Mouse (Mus musculus) Patski (cell line): ENCODE data around the gene Itm2c. TPM values are rescaled to one million over a fixed set of nuclear protein-coding genes. Genes with fewer than 3 reads are reported as not detected.

Experiments used
- ATAC-seq: fragments of 100-300 bp; one replicate; pipeline ENCODE4 v1.8.0; 2021
- CTCF ChIA-PET: fragments of 350-600 bp; sonication (Branson Sonifier 250); formaldehyde crosslinking; loops from one replicate; lab custom pipeline; 2022; ENCODE audit warnings: inconsistent platforms; lab: Charles Lee
- POLR2A ChIA-PET: fragments of 350-600 bp; sonication (Branson Sonifier 250); formaldehyde crosslinking; loops from one replicate; lab custom pipeline; 2022; ENCODE audit warnings: antibody characterized with exemption, inconsistent platforms; lab: Charles Lee
- DNase-seq: peaks from one replicate; pipeline ENCODE4 v3.0.0-alpha.2; 2011; ENCODE audit warnings: low read depth, low spot score
- H3K27me3 ChIP-seq: fragments of 371-371 bp; one replicate; pipeline ENCODE4 v1.5.1; 2021
- CTCF ChIP-seq: fragments of 100-300 bp; IDR thresholded peaks from one replicate; pipeline ENCODE4 v1.5.1; 2021
- in situ Hi-C: fragments of 300-500 bp; cut with MboI; formaldehyde crosslinking; loops from 3 replicates; pipeline ENCODE4 v1.11.1; 2018; ENCODE audit warnings: low pct_unique_long_range_greater_than_20kb, mixed read lengths
- polyA plus RNA-seq: library from polyadenylated mRNA; unstranded; gene quantifications from one replicate; pipeline ENCODE4 v1.2.3, GENCODE M21; 2021

Gene Itm2c
- 229 TPM for polyA plus RNA-seq

DNA sequence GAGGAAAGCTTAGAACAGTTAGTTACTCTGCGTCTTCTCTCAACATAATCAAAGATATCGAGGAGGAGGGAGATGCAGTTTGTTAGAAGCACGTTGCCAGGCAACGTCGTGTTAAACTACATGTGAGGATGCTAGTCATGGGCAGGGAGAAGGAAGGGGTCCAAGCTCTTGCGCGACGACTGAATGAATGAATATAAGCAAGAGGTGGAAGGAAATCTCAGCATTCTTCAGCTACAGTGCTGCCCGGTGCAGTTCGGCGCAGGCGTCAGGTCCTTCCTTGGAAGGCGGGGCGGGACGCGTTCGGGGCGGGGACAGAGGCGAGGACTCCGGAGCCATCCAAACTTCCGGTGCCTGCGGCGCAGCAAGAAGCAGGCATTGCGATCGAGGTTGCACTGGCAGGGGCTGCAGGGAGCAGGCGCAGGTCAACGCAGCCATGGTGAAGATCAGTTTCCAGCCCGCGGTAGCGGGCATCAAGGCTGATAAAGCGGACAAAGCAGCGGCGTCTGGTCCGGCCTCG is at the start of gene Itm2c:
Gene Itm2c (plus strand): TSS at position 51 of the 517 bp plus-strand sequence.
- ATAC-seq (peak; percentile 98), DNase-seq (peak; percentile 39)
- peaks cover 5% of the 10 kb centered on the region for H3K27me3 ChIP-seq
- TF ChIP-seq CTCF = no peak
- POLR2A ChIA-PET = no interaction called here
- in situ Hi-C loops = no loop called here
- CTCF ChIA-PET = no interaction called here

DNA sequence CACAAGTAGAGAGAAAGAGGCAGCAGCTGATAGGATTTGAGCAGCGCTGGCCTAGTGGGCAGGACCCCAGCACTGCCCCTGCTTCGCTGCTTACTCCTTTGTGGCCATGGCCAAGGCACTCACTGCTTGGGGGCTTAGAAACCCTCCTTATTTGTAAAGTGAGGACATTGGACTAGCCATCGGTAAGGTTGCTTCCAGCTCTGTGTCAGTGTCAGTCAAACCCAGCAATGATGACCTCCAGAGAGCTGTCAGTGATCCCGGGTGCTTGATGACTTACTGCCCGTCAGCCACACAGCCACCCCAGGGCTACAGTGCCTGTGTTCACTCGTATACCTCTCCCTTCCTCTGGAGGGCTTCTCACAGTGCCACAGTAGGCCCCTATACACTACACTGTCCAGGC is 49.1 kb upstream of the Itm2c start:
- TF ChIP-seq CTCF = no peak
- no peak for ATAC-seq
- CTCF ChIA-PET = no interaction called here
- no peak for DNase-seq
- in situ Hi-C loops = loop anchor here (5.0 kb wide), 1 partner anchor 108 kb away; no protein-coding TSS in a partner anchor
- POLR2A ChIA-PET = interaction anchor here (0.7 kb wide), 1 partner anchor 42 kb away, joined by 3 read pairs; no protein-coding TSS in a partner anchor
- no peaks in the 10 kb centered on the region for H3K27me3 ChIP-seq

DNA sequence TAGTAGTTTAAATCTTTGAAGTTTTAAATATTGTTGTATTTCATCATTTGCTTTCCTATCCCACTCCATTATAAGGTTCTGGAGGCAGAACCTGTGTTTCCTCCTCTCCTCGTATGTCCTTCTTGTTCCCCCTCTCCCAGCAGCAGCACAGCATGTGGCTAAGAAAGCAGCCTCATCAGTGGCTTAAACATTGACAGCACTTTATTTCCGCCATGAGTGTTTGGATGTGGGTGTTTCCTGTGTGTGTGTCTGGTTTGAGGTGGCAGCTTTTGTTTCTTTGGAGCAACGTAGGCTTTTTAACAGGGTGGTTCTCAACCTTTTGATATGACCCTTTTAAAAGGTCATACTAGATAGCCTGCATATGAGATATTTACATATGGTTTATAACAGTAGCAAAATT is 48.6 kb upstream of the Itm2c start:
- no peak for ATAC-seq
- in situ Hi-C loops = no loop called here
- no peak for DNase-seq
- TF ChIP-seq CTCF = no peak
- no peaks in the 10 kb centered on the region for H3K27me3 ChIP-seq
- POLR2A ChIA-PET = interaction anchor here (0.7 kb wide), 1 partner anchor 43 kb away, joined by 3 read pairs; no protein-coding TSS in a partner anchor
- CTCF ChIA-PET = interaction anchor here (1.6 kb wide), 1 partner anchor 8 kb away, joined by 4 read pairs; no protein-coding TSS in a partner anchor

DNA sequence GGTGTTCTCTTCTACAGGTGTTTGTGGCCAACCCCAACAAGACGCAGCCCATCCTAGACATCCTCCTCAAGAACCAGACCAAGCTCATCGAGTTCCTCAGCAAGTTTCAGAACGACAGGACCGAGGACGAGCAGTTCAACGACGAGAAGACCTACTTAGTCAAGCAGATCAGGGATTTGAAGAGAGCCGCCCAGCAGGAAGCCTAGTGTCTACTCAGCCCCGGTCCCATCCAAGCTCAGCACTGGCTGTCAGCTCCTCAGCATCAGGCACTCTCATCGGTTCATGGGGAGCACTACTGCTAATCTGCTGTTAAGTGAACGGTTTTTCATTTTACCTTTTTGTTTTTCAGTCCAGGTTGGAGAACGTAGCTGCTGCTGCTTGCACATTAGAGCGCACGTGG is 45.1 kb upstream of the Itm2c start:
- POLR2A ChIA-PET = no interaction called here

DNA sequence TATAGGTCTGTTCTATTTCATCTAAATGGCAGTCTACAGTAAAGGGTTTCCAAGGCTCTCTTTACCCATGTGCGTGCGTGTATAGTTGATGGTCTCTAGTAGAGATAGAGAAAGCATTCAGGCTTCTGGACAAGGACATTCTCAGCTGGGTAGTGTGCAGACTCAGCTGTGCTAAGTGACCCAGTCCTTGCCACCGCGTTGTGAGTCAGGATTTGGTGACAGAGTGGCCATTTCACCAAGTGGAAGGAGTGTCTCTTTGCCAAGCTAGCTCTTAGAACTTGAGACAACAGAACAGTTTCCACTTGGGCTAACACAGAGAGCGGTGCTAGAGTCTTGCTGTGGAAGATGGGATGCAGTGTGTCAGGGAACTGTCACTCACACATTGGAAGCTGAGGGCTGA is 43.2 kb upstream of the Itm2c start:
- DNase-seq (no peak), ATAC-seq (no peak)
- no peak for TF ChIP-seq CTCF
- H3K27me3 ChIP-seq = no peaks in the 10 kb centered on the region
- POLR2A ChIA-PET = no interaction called here
- in situ Hi-C loops = loop anchor here (5.0 to 10.0 kb wide), 3 partner anchors 84 to 1884 kb away; no protein-coding TSS in a partner anchor
- CTCF ChIA-PET = interaction anchor here (0.9 kb wide), 1 partner anchor 9 kb away, joined by 3 read pairs; no protein-coding TSS in a partner anchor

More for the DNA sequence above, 45.1 kb upstream of the Itm2c start:
- DNase-seq (no peak), ATAC-seq (no peak)
- TF ChIP-seq CTCF = no peak
- H3K27me3 ChIP-seq = no peaks in the 10 kb centered on the region
- in situ Hi-C loops = no loop called here
- CTCF ChIA-PET = interaction anchor here (1.5 kb wide), 2 partner anchors 55 to 158 kb away, joined by 6 to 7 read pairs; partner anchors contain the start of gene Cab39

DNA sequence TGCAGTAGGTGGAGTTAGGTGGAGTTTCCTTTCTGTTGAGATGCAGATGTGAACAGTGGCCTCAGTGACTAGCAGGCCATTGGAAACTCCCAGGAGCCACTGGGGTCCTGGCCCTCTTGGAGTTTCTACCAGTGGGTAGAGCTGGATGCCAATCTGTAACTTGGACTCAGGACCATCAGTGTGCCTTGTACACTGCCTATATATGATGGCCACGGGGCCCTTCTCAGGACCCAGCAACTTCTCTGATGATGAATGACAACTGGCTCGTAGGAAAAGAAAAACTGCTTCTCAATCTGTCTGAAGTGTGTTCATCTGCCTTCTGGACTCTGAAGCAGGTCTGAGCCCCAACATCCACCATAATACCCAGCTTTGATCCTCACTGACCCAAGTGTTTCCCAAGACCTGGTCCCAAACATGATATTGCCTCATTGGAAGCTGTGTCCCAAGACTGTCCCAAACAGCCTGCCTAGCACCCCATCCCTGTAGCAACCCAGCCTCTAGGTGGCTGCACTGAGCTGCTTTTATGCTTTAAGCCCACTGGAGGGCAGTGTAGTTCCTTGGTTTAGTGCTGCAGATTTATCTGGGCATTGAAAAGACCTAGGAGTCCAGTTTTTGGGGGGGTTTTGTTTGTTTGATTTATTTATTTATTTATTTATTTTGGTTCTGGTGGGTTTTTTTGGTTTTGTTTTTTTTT is 40.9 kb upstream of the Itm2c start:
- ATAC-seq (peak; percentile 91), DNase-seq (peak; percentile 24)
- H3K27me3 ChIP-seq = no peaks in the 10 kb centered on the region
- in situ Hi-C loops = loop anchor here (5.0 to 10.0 kb wide), 3 partner anchors 82 to 1882 kb away; no protein-coding TSS in a partner anchor
- TF ChIP-seq CTCF = peak; percentile 99
- CTCF ChIA-PET = interaction anchor here (0.6 to 1.9 kb wide), 21 partner anchors 11 to 168 kb away, joined by 3 to 13 read pairs (median 4); partner anchors contain the start of gene Cab39
- POLR2A ChIA-PET = interaction anchor here (0.7 kb wide), 1 partner anchor 154 kb away, joined by 5 read pairs; no protein-coding TSS in a partner anchor

DNA sequence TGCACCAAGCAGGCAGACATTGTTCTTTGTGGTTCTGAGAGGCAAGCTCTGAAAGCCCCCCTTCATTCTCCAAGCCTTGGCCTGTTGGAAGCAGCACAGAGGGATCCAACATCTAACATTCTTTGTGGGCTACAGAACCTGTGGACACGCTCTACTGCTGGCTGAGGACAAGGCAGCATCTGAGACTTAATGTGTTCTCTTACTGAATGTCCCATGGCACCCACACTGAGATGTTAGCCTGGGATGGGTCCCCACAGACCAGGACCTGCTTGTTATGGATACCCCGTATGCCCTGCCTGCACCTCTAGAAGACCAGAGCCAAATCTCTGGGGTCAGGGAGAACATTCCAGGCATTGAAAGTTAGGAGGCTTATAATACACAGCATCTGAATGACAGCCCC is 40.2 kb upstream of the Itm2c start:
- ATAC-seq = no peak
- no peak for DNase-seq
- in situ Hi-C loops = loop anchor here (5.0 to 10.0 kb wide), 3 partner anchors 81 to 1881 kb away; no protein-coding TSS in a partner anchor
- ChIA-PET CTCF (interaction anchor here (0.9 to 1.9 kb wide), 15 partner anchors 12 to 155 kb away, joined by 3 to 13 read pairs (median 3); partner anchors contain the start of gene Cab39), POLR2A (no interaction called here)
- H3K27me3 ChIP-seq = no peaks in the 10 kb centered on the region
- TF ChIP-seq CTCF = no peak

DNA sequence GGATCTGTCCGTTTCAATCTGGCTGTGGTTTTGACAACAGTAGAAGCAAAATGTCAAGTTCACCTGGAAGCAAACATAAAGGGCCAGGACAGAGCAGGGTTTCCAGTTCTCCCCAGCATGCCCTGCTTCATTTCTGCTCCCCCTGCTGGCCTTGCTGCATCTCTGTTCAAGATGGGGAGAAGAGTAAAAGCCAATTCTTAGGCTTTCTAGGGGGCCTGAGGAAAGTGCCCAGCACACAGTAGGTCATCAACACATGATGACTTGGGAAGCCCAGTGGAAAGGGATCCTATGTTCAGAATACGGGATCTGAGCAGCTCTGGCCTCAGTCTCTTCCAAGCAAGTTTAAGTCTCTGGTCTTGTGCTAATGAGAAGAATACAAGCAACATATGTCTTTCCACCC is 39.6 kb upstream of the Itm2c start:
- CTCF ChIA-PET = no interaction called here
- DNase-seq (no peak), ATAC-seq (no peak)
- no peaks in the 10 kb centered on the region for H3K27me3 ChIP-seq
- in situ Hi-C loops = loop anchor here (5.0 to 10.0 kb wide), 3 partner anchors 80 to 1880 kb away; no protein-coding TSS in a partner anchor
- TF ChIP-seq CTCF = peak; percentile 21
- POLR2A ChIA-PET = no interaction called here

DNA sequence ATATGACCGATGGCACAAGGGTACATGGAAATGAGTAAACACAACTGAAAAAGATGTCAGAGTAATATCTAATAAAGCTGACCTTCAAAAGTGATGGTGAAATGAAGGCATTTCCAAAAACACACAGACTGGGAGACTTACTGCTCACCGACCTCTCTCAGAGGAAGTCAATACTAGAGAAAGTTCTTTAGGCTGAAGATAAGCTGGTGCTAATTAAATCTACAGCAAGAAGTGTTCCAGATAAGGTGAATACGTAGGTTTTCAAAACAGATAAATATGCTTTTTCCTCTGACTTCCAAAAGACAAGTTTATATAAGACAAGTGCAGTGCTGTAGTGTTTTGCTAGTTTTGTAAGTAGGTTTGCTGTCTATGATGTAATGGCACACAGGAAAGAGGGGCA is 37.8 kb upstream of the Itm2c start:
- ATAC-seq = no peak
- ChIA-PET CTCF (interaction anchor here (1.0 kb wide), 1 partner anchor 151 kb away, joined by 4 read pairs; no protein-coding TSS in a partner anchor), POLR2A (no interaction called here)
- DNase-seq = no peak
- no peak for TF ChIP-seq CTCF
- in situ Hi-C loops = loop anchor here (10.0 kb wide), 2 partner anchors 79 to 1879 kb away; no protein-coding TSS in a partner anchor
- no peaks in the 10 kb centered on the region for H3K27me3 ChIP-seq

DNA sequence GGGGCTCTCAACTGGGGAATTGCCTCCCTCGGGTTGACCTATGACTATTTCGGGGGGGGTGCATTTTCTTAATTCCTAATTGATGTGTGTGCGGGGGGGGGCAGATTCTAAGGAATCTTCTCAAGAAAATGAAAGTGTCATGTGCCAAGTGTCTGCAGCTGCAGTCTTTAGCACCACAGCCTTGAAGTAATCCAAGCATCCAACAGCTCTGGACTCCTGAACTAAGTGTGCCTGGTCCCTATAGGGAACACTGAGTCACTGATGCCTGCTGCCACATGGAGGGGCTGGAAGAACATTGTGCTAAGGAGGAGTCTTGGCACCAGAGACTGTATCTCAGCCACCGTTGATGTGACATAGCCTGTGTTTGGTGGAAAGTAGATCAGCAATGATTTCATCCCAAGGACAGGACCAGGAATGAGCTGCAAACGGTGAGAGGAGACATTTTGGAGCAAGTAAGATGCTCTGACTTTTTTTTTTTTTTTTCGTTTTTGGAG is 36.8 kb upstream of the Itm2c start:
- ChIA-PET POLR2A (no interaction called here), CTCF (interaction anchor here (1.0 kb wide), 1 partner anchor 150 kb away, joined by 4 read pairs; no protein-coding TSS in a partner anchor)
- in situ Hi-C loops = loop anchor here (10.0 kb wide), 2 partner anchors 77 to 1877 kb away; no protein-coding TSS in a partner anchor
- no peak for TF ChIP-seq CTCF
- H3K27me3 ChIP-seq = no peaks in the 10 kb centered on the region
- DNase-seq (no peak), ATAC-seq (no peak)
